Mouse (Mus musculus) forebrain, embryonic 14.5 days (tissue): ENCODE measurements around the gene Abhd2. TPM values are rescaled to one million over a fixed set of nuclear protein-coding genes. Genes with fewer than 3 reads are reported as not detected.
"Not testable (repeated sequence)": the region's sequence is repeated elsewhere in the genome, so short reads cannot be mapped to it uniquely, and the experiment has no call there.

Experiments
- ATAC-seq: fragments of 200-750 bp; cut with Nextera tagmentation; 2 replicates; pipeline ENCODE4 v1.8.0; 2017; ENCODE audit warnings: mild to moderate bottlenecking, moderate library complexity
- DNase-seq: peaks from one replicate; pipeline ENCODE4 v3.0.0-alpha.2; 2015; ENCODE audit warnings: low spot score
- H3K27ac ChIP-seq: fragments of 300-500 bp; sonication (generic); 2 replicates; pipeline ENCODE4 v1.5.1; 2014; ENCODE audit warnings: low read depth, mild to moderate bottlenecking, control low read depth, low read length, moderate library complexity
- H3K27me3 ChIP-seq: fragments of 300-500 bp; sonication (generic); replicated peaks from 2 replicates; pipeline ENCODE4 v1.6.1; 2014; ENCODE audit warnings: low read length, control low read depth, mixed read lengths; ENCODE audit not compliant: control insufficient read depth, insufficient read depth
- H3K36me3 ChIP-seq: fragments of 300-500 bp; sonication (generic); 2 replicates; pipeline ENCODE4 v1.6.1; 2014; ENCODE audit warnings: low read length, control low read depth; ENCODE audit not compliant: control insufficient read depth, insufficient read depth
- H3K4me1 ChIP-seq: fragments of 300-500 bp; sonication (generic); 2 replicates; pipeline ENCODE4 v1.6.1; 2014; ENCODE audit warnings: antibody characterized with exemption, low read length, control low read depth; ENCODE audit not compliant: control insufficient read depth, insufficient read depth
- H3K4me2 ChIP-seq: fragments of 300-500 bp; sonication (generic); 2 replicates; pipeline ENCODE4 v1.6.1; 2014; ENCODE audit warnings: mild to moderate bottlenecking, control low read depth, low read length
- H3K4me3 ChIP-seq: fragments of 300-500 bp; sonication (generic); 2 replicates; pipeline ENCODE4 v1.5.1; 2014; ENCODE audit warnings: low read depth, low read length, control low read depth
- H3K9ac ChIP-seq: fragments of 300-500 bp; sonication (generic); 2 replicates; pipeline ENCODE4 v1.6.1; 2014; ENCODE audit warnings: mild to moderate bottlenecking, low read length, control low read depth, moderate library complexity
- H3K9me3 ChIP-seq: fragments of 300-500 bp; sonication (generic); replicated peaks from 2 replicates; pipeline ENCODE4 v1.6.1; 2016; ENCODE audit warnings: low read length, control low read depth, mixed read lengths; ENCODE audit not compliant: control insufficient read depth
- WGBS: fragments of 180-500 bp; shearing (Covaris S2); extraction: QIAGEN DNeasy Blood & Tissue Kit; methylation state at CpG from one replicate; pipeline ENCODE4 v1.1.7; 2014; 5-methylcytosine and 5-hydroxymethylcytosine counted together
- polyA plus RNA-seq: library from polyadenylated mRNA; unstranded; fragments of >200 nt; fragmentation: Nextera tagmentation; extraction: Ambion mirVana; gene quantifications from 2 replicates; pipeline ENCODE4 v1.2.1, GENCODE M21; 2014

Gene Abhd2
- polyA plus RNA-seq, 1 experiment from 2014 or later: 22.3 TPM

- Histone ChIP-seq H3K27me3 (no peaks in the 10 kb centered on the region), H3K4me2 (no peak overlapping the region), H3K9me3 (no peaks in the 10 kb centered on the region), H3K9ac (no peak overlapping the region), H3K27ac (no peak overlapping the region), H3K36me3 (no peaks in the 10 kb centered on the region; the same call in 1 of the 2 replicates), H3K4me3 (no peak overlapping the region), H3K4me1 (peaks cover 13% of the 10 kb centered on the region)
- 84% methylated on average over 12 of the region's 12 CpGs for WGBS
- DNase-seq: no peak
- ATAC-seq: no peak
Observed at GRCm38 (mm10) chr7:79282883-79283670, 10.1 kb downstream of the Abhd2 start.

GRCm38 (mm10) chr7:79283671-79283941, 10.6 kb downstream of the Abhd2 start:
- 77% methylated on average over 1 of the region's 1 CpGs for WGBS
- H3K9me3 ChIP-seq, H3K4me3 ChIP-seq, H3K27me3 ChIP-seq, DNase-seq, H3K36me3 ChIP-seq, ATAC-seq, H3K27ac ChIP-seq, H3K4me2 ChIP-seq, H3K9ac ChIP-seq: not testable (repeated sequence)
- peaks cover 11% of the 10 kb centered on the region for H3K4me1 ChIP-seq

- no peaks in the 10 kb centered on the region for H3K27me3 ChIP-seq
- ATAC-seq (no peak), DNase-seq (no peak)
- no peak overlapping the region for H3K4me2 ChIP-seq
- H3K9ac ChIP-seq: no peak overlapping the region
- peaks cover 4% of the 10 kb centered on the region for H3K4me1 ChIP-seq
- WGBS: 56% methylated on average over 14 of the region's 14 CpGs
- no peak overlapping the region for H3K4me3 ChIP-seq
- H3K27ac ChIP-seq: no peak overlapping the region
- H3K9me3 ChIP-seq: no peaks in the 10 kb centered on the region
- H3K36me3 ChIP-seq: no peaks in the 10 kb centered on the region; the same call in 1 of the 2 replicates
Observed at GRCm38 (mm10) chr7:79284160-79284888, 11.3 kb downstream of the Abhd2 start.

- Histone ChIP-seq H3K27me3 (no peaks in the 10 kb centered on the region), H3K4me1 (peaks cover 4% of the 10 kb centered on the region), H3K9ac (no peak overlapping the region), H3K36me3 (no peaks in the 10 kb centered on the region; the same call in 1 of the 2 replicates), H3K9me3 (no peaks in the 10 kb centered on the region), H3K4me2 (no peak overlapping the region), H3K27ac (no peak overlapping the region), H3K4me3 (no peak overlapping the region)
- 81% methylated on average over 8 of the region's 8 CpGs for WGBS
- no peak for ATAC-seq
- DNase-seq: no peak
Observed at GRCm38 (mm10) chr7:79284889-79285280, 11.9 kb downstream of the Abhd2 start.

- peaks cover 4% of the 10 kb centered on the region for H3K4me1 ChIP-seq
Observed at GRCm38 (mm10) chr7:79285408-79285807, 12.4 kb downstream of the Abhd2 start.

GRCm38 (mm10) chr7:79287226-79287625, 14.2 kb downstream of the Abhd2 start:
- no peak overlapping the region for H3K27ac ChIP-seq
- H3K27me3 ChIP-seq: no peaks in the 10 kb centered on the region
- DNase-seq (no peak), ATAC-seq (no peak)
- WGBS: 96% methylated on average over 6 of the region's 6 CpGs
- H3K36me3 ChIP-seq: no peaks in the 10 kb centered on the region; the same call in 1 of the 2 replicates
- no peak overlapping the region for H3K4me3 ChIP-seq
- H3K9ac ChIP-seq: no peak overlapping the region
- peaks cover 4% of the 10 kb centered on the region for H3K4me1 ChIP-seq
- H3K4me2 ChIP-seq: no peak overlapping the region
- H3K9me3 ChIP-seq: no peaks in the 10 kb centered on the region

More at GRCm38 (mm10) chr7:79285408-79285807, 12.4 kb downstream of the Abhd2 start:
- Histone ChIP-seq H3K4me3 (no peak overlapping the region), H3K36me3 (no peaks in the 10 kb centered on the region; the same call in 1 of the 2 replicates), H3K27ac (no peak overlapping the region), H3K9ac (no peak overlapping the region), H3K27me3 (no peaks in the 10 kb centered on the region), H3K9me3 (no peaks in the 10 kb centered on the region), H3K4me2 (no peak overlapping the region)
- no peak for DNase-seq
- WGBS: 94% methylated on average over 13 of the region's 13 CpGs
- ATAC-seq: no peak

- Histone ChIP-seq H3K27me3 (no peaks in the 10 kb centered on the region), H3K4me3 (no peak overlapping the region), H3K27ac (no peak overlapping the region), H3K9me3 (no peaks in the 10 kb centered on the region), H3K4me2 (no peak overlapping the region), H3K9ac (no peak overlapping the region), H3K36me3 (no peaks in the 10 kb centered on the region; the same call in 1 of the 2 replicates), H3K4me1 (peaks cover 7% of the 10 kb centered on the region)
- ATAC-seq: no peak
- 90% methylated on average over 8 of the region's 8 CpGs for WGBS
- DNase-seq: no peak
Observed at GRCm38 (mm10) chr7:79287928-79288327, 14.9 kb downstream of the Abhd2 start.

- peaks cover 4% of the 10 kb centered on the region for H3K4me1 ChIP-seq
- no peaks in the 10 kb centered on the region; the same call in 1 of the 2 replicates for H3K36me3 ChIP-seq
- no peaks in the 10 kb centered on the region for H3K9me3 ChIP-seq
- no peak overlapping the region for H3K9ac ChIP-seq
- no peaks in the 10 kb centered on the region for H3K27me3 ChIP-seq
- DNase-seq (no peak), ATAC-seq (no peak)
- no peak overlapping the region for H3K27ac ChIP-seq
- no peak overlapping the region for H3K4me3 ChIP-seq
- WGBS: 95% methylated on average over 5 of the region's 5 CpGs
- no peak overlapping the region for H3K4me2 ChIP-seq
Observed at GRCm38 (mm10) chr7:79288422-79288821, 15.4 kb downstream of the Abhd2 start.
